Comparison of ENCODE assay signal across 8 mouse cellular contexts in the genomic region with DNA sequence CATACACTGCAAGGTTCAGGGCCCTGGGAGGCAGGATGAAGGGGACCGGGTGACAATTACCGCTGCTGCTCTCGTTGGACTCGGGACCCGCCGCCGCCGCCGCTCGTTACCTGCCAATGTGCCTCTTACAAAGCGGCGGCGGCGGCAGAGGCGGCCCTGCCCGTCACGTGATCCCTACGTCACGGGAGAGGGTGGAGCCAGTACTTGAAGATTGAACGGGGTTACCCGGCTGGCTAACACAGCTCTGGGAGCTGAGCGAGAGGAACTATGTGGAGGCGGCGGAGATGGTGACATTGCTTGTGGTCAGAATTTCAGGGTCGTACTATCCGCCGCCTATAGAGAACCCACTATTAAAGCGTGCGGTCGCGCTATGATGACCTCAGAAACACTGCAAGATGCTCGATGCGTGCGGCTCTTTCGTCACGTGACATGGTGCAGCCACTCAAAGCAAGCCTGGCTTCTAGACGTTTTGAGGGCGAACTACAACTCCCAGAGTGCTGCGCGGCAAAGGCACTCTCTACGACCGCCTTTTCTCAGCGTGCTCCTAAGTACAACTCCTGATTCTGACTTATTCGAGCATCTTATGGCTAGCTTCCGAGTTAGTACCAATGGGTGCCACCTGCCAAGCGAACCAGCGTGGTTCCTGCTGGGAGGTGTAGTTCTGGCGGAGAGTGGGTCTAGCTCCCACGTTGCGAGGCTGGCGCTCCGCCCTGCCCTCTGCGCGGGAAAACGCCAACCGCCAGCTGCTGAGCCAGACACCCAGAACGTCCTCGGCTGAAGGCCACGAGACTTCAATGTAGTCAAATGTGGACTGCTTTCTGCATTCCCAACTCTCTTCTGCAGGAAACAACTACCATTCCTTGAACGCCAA. TPM values are rescaled to one million over a fixed set of nuclear protein-coding genes. Genes with fewer than 3 reads are reported as not detected.
A peak's percentile ranks its signal among the peaks of the same experiment; 100 is the strongest.
DNase-seq lines count a peak whose midpoint lies in the region; ATAC-seq and TF ChIP-seq lines count a peak whose summit lies in the region.

A gene (minus strand): TSS at position 165 of the 871 bp plus-strand sequence.

- peak; percentile 83 for TF ChIP-seq POLR2A in testis, adult 2 months (IDR thresholded peaks at IDR 0.05; ENCODE audit: control insufficient read depth, low read depth, low read length)

- H3K4me3 ChIP-seq in E14TG2a.4 (replicated peaks; ENCODE audit: low read length), result peak within 1 kb of the TSS; percentile 89
- H3K4me3 ChIP-seq in forebrain, embryonic 12.5 days (replicated peaks), result peak within 1 kb of the TSS; percentile 90
- peak within 1 kb of the TSS; percentile 78 for H3K4me3 ChIP-seq in heart, postnatal 0 days (ENCODE audit: low read depth, low read length)
- peak within 1 kb of the TSS; percentile 83 for H3K4me3 ChIP-seq in liver, embryonic 16.5 days (ENCODE audit: low read depth, low read length)
- H3K4me3 ChIP-seq in neural tube, embryonic 13.5 days, result peak within 1 kb of the TSS; percentile 85
- H3K4me3 ChIP-seq in testis, adult 2 months (ENCODE audit: control insufficient read depth, low read depth, low read length), result peak within 1 kb of the TSS; percentile 97

- peak within 1 kb of the TSS; percentile 96 for H3K9ac ChIP-seq in forebrain, embryonic 12.5 days
- peak within 1 kb of the TSS; percentile 78 for H3K9ac ChIP-seq in heart, postnatal 0 days (replicated peaks; ENCODE audit: low read depth, low read length)
- peak within 1 kb of the TSS; percentile 85 for H3K9ac ChIP-seq in liver, embryonic 16.5 days (ENCODE audit: low read depth, low read length)
- peak within 1 kb of the TSS; percentile 93 for H3K9ac ChIP-seq in neural tube, embryonic 13.5 days

- peak within 1 kb of the TSS; percentile 87 for H3K27ac ChIP-seq in forebrain, embryonic 12.5 days
- peak within 1 kb of the TSS; percentile 91 for H3K27ac ChIP-seq in heart, postnatal 0 days (ENCODE audit: low read depth)
- peak within 1 kb of the TSS; percentile 91 for H3K27ac ChIP-seq in liver, embryonic 16.5 days (ENCODE audit: low read length)
- H3K27ac ChIP-seq in neural tube, embryonic 13.5 days (replicated peaks), result peak within 1 kb of the TSS; percentile 91
- H3K27ac ChIP-seq in testis, adult 2 months (ENCODE audit: control insufficient read depth, insufficient read depth, low read depth, low read length), result peak within 1 kb of the TSS; percentile 98

- WGBS in forebrain, embryonic 12.5 days, result under 1% methylated on average over 60 of the region's 60 CpGs
- WGBS in heart, postnatal 0 days, result under 1% methylated on average over 60 of the region's 60 CpGs
- WGBS in liver, embryonic 16.5 days (ENCODE audit: insufficient replicate concordance), result under 1% methylated on average over 60 of the region's 60 CpGs
- under 1% methylated on average over 60 of the region's 60 CpGs for WGBS in neural tube, embryonic 13.5 days

- TF ChIP-seq CTCF in E14TG2a.4 (conservative IDR thresholded peaks at IDR 0.05; ENCODE audit: low read length), result no peak
- no peak for TF ChIP-seq CTCF in heart, postnatal 0 days (IDR thresholded peaks at IDR 0.05; ENCODE audit: low read depth)
- TF ChIP-seq CTCF in testis, adult 2 months (IDR thresholded peaks at IDR 0.05; ENCODE audit: control insufficient read depth, insufficient read depth, insufficient replicate concordance, low read depth, low read length), result peak; percentile 13; the same call in 1 of the 2 replicates

- peak; percentile 98 for ATAC-seq in forebrain, embryonic 12.5 days (ENCODE audit: low FRiP score)
- ATAC-seq in heart, postnatal 0 days (ENCODE audit: insufficient read depth, low read depth), result peak; percentile 97
- ATAC-seq in liver, embryonic 16.5 days (ENCODE audit: low read depth), result peak; percentile 95
- peak; percentile 97 for ATAC-seq in neural tube, embryonic 13.5 days (ENCODE audit: low read depth)

- peak; percentile 98 for DNase-seq in c-Kit-positive CD71-positive TER-119-positive erythroid progenitor cells, embryonic 14.5 days (ENCODE audit: low spot score)
- peak; percentile 99 for DNase-seq in heart, postnatal 0 days (ENCODE audit: low spot score)
- DNase-seq in kidney, postnatal 4 days, result peak; percentile 98

- peak within 1 kb of the TSS; percentile 90 for H3K4me2 ChIP-seq in forebrain, embryonic 12.5 days
- H3K4me2 ChIP-seq in heart, postnatal 0 days (ENCODE audit: low read depth, low read length), result peak within 1 kb of the TSS; percentile 96
- H3K4me2 ChIP-seq in liver, embryonic 16.5 days (ENCODE audit: low read depth, low read length), result peak within 1 kb of the TSS; percentile 72
- peak within 1 kb of the TSS; percentile 88 for H3K4me2 ChIP-seq in neural tube, embryonic 13.5 days

- peaks cover 49% of the 10 kb centered on the region for H3K4me1 ChIP-seq in E14TG2a.4 (replicated peaks; ENCODE audit: low read depth, low read length)
- H3K4me1 ChIP-seq in forebrain, embryonic 12.5 days, result peaks cover 29% of the 10 kb centered on the region
- H3K4me1 ChIP-seq in heart, postnatal 0 days (ENCODE audit: control insufficient read depth, insufficient read depth), result peaks cover 12% of the 10 kb centered on the region; the same call in 1 of the 2 replicates
- H3K4me1 ChIP-seq in liver, embryonic 16.5 days (ENCODE audit: control insufficient read depth, low read depth, low read length), result peaks cover 32% of the 10 kb centered on the region
- H3K4me1 ChIP-seq in neural tube, embryonic 13.5 days (replicated peaks), result peaks cover 33% of the 10 kb centered on the region
- no peaks in the 10 kb centered on the region; the same call in 1 of the 2 replicates for H3K4me1 ChIP-seq in testis, adult 2 months (ENCODE audit: control insufficient read depth, insufficient read depth, low read length)

- H3K36me3 ChIP-seq in E14TG2a.4 (ENCODE audit: insufficient read depth, low read length), result peaks cover 31% of the 10 kb centered on the region
- peaks cover 9% of the 10 kb centered on the region for H3K36me3 ChIP-seq in forebrain, embryonic 12.5 days (replicated peaks)
- H3K36me3 ChIP-seq in heart, postnatal 0 days (replicated peaks; ENCODE audit: control insufficient read depth, insufficient read depth, low read length), result 0 out of 2 replicates have a peak, but pooled peaks cover 8% of the 10 kb centered on the region
- peaks cover 6% of the 10 kb centered on the region for H3K36me3 ChIP-seq in liver, embryonic 16.5 days (ENCODE audit: control insufficient read depth, insufficient read depth)
- H3K36me3 ChIP-seq in neural tube, embryonic 13.5 days, result 0 out of 2 replicates have a peak, but pooled peaks cover 10% of the 10 kb centered on the region
- H3K36me3 ChIP-seq in testis, adult 2 months (ENCODE audit: control insufficient read depth, insufficient read depth, low read length), result no peaks in the 10 kb centered on the region

- TF ChIP-seq EP300 in heart, postnatal 0 days (IDR thresholded peaks at IDR 0.05; ENCODE audit: low read depth), result no peak

- H3K27me3 ChIP-seq in E14TG2a.4 (ENCODE audit: insufficient read depth, low read length), result no peaks in the 10 kb centered on the region
- H3K27me3 ChIP-seq in forebrain, embryonic 12.5 days, result no peaks in the 10 kb centered on the region
- no peaks in the 10 kb centered on the region for H3K27me3 ChIP-seq in heart, postnatal 0 days (ENCODE audit: control insufficient read depth, insufficient read depth, low read length)
- no peaks in the 10 kb centered on the region for H3K27me3 ChIP-seq in liver, embryonic 16.5 days (ENCODE audit: control insufficient read depth, insufficient read depth, low read depth, low read length)
- no peaks in the 10 kb centered on the region for H3K27me3 ChIP-seq in neural tube, embryonic 13.5 days
- no peaks in the 10 kb centered on the region for H3K27me3 ChIP-seq in testis, adult 2 months (ENCODE audit: control insufficient read depth, insufficient read depth, low read length)

- H3K9me3 ChIP-seq in E14TG2a.4 (ENCODE audit: low read length), result no peaks in the 10 kb centered on the region
- H3K9me3 ChIP-seq in forebrain, embryonic 12.5 days, result no peaks in the 10 kb centered on the region
- no peaks in the 10 kb centered on the region for H3K9me3 ChIP-seq in heart, postnatal 0 days (replicated peaks; ENCODE audit: control insufficient read depth, low read length)
- H3K9me3 ChIP-seq in liver, embryonic 16.5 days (replicated peaks; ENCODE audit: control insufficient read depth, low read length), result no peaks in the 10 kb centered on the region
- no peaks in the 10 kb centered on the region for H3K9me3 ChIP-seq in neural tube, embryonic 13.5 days

RNA-seq across cellular contexts. Expression of the gene that starts here (rescaled TPM):
- polyA plus RNA-seq in forebrain, embryonic 12.5 days (2016; fragmentation: Nextera tagmentation; extraction: Ambion mirVana), result 82.6 and 97.6 TPM in 2 replicates
- 18.2 and 19.5 TPM in 2 replicates for total RNA-seq in heart, postnatal 0 days (2014; rRNA removed; ENCODE audit: low replicate concordance)
- 26.4 and 27.1 TPM in 2 replicates for polyA plus RNA-seq in heart, postnatal 0 days (2015; fragmentation: Nextera tagmentation; extraction: Ambion mirVana)
- polyA plus RNA-seq in liver, embryonic 16.5 days (2015; fragmentation: Nextera tagmentation; extraction: Ambion mirVana), result 20.4 and 23.9 TPM in 2 replicates
- 58.3 and 77.6 TPM in 2 replicates for polyA plus RNA-seq in neural tube, embryonic 13.5 days (2015; fragmentation: Nextera tagmentation; extraction: Ambion mirVana)
- polyA plus RNA-seq in testis, adult 2 months (2012; rRNA removed), result 201 and 203 TPM in 2 replicates

Comparison
In these comparisons a context has a peak if more than half of its experiments do, and no peak if none do; other contexts are left out.
1. Peak in every context shown above with its lines: DNase-seq, ATAC-seq, H3K4me3 ChIP-seq and H3K27ac ChIP-seq.